Mouse (Mus musculus): ENCODE measurements around the gene Mcl1. TPM values are rescaled to one million over a fixed set of nuclear protein-coding genes. Genes with fewer than 3 reads are reported as not detected.
"Not testable (repeated sequence)": the region's sequence is repeated elsewhere in the genome, so short reads cannot be mapped to it uniquely, and the experiment has no call there.

Mcl1 gene
- polyA plus RNA-seq, 1 experiment from 2014 or later = 41.4 TPM

GRCm38 (mm10) chr3:95651391-95652203 lies 7.0 kb upstream of the Mcl1 start:
- Histone ChIP-seq H3K36me3 (no peaks in the 10 kb centered on the region), H3K4me1 (no peaks in the 10 kb centered on the region), H3K4me2 (no peak overlapping the region), H3K27me3 (replicated peaks) (no peaks in the 10 kb centered on the region), H3K27ac (replicated peaks) (no peak overlapping the region), H3K4me3 (replicated peaks) (no peak overlapping the region), H3K9ac (replicated peaks) (no peak overlapping the region), H3K9me3 (replicated peaks) (no peaks in the 10 kb centered on the region)
- no peak for ATAC-seq (ENCODE audit: low FRiP score)
- 91% methylated on average over 16 of the region's 16 CpGs for WGBS

- Histone ChIP-seq H3K4me3 (replicated peaks) (no peak overlapping the region), H3K9ac (replicated peaks) (no peak overlapping the region), H3K27me3 (replicated peaks) (no peaks in the 10 kb centered on the region), H3K27ac (replicated peaks) (no peak overlapping the region), H3K9me3 (replicated peaks) (no peaks in the 10 kb centered on the region), H3K4me1 (no peaks in the 10 kb centered on the region), H3K36me3 (no peaks in the 10 kb centered on the region), H3K4me2 (no peak overlapping the region)
- WGBS = 67% methylated on average over 7 of the region's 7 CpGs
- no peak for ATAC-seq (ENCODE audit: low FRiP score)
Observed at GRCm38 (mm10) chr3:95652204-95652811, 6.3 kb upstream of the Mcl1 start.

- no peaks in the 10 kb centered on the region for H3K9me3 ChIP-seq (replicated peaks)
- peaks cover 5% of the 10 kb centered on the region for H3K4me1 ChIP-seq
- 35% methylated on average over 6 of the region's 6 CpGs for WGBS
- no peak overlapping the region for H3K4me2 ChIP-seq
- no peak overlapping the region for H3K9ac ChIP-seq (replicated peaks)
- no peaks in the 10 kb centered on the region for H3K27me3 ChIP-seq (replicated peaks)
- no peak for ATAC-seq (ENCODE audit: low FRiP score)
- no peaks in the 10 kb centered on the region for H3K36me3 ChIP-seq
- no peak overlapping the region for H3K4me3 ChIP-seq (replicated peaks)
- H3K27ac ChIP-seq (replicated peaks) = no peak overlapping the region
Observed at GRCm38 (mm10) chr3:95652871-95653270, 5.7 kb upstream of the Mcl1 start.

GRCm38 (mm10) chr3:95653473-95654034 lies 5.0 kb upstream of the Mcl1 start:
- Histone ChIP-seq H3K4me3 (replicated peaks) (no peak overlapping the region), H3K9me3 (replicated peaks) (no peaks in the 10 kb centered on the region), H3K36me3 (no peaks in the 10 kb centered on the region), H3K4me2 (no peak overlapping the region), H3K27me3 (replicated peaks) (no peaks in the 10 kb centered on the region), H3K9ac (replicated peaks) (no peak overlapping the region), H3K4me1 (peaks cover 8% of the 10 kb centered on the region), H3K27ac (replicated peaks) (no peak overlapping the region)
- WGBS = 36% methylated on average over 11 of the region's 11 CpGs
- ATAC-seq (ENCODE audit: low FRiP score) = no peak

- not testable (repeated sequence) for H3K27ac ChIP-seq (replicated peaks); H3K36me3 ChIP-seq; H3K4me3 ChIP-seq (replicated peaks); H3K4me1 ChIP-seq; H3K9ac ChIP-seq (replicated peaks); H3K4me2 ChIP-seq; ATAC-seq (ENCODE audit: low FRiP score); H3K9me3 ChIP-seq (replicated peaks); H3K27me3 ChIP-seq (replicated peaks)
- 90% methylated on average over 3 of the region's 3 CpGs for WGBS
Observed at GRCm38 (mm10) chr3:95654371-95654770, 4.2 kb upstream of the Mcl1 start.

GRCm38 (mm10) chr3:95655437-95655836 lies 3.2 kb upstream of the Mcl1 start:
- Histone ChIP-seq H3K4me3 (replicated peaks) (no peak overlapping the region), H3K36me3 (no peaks in the 10 kb centered on the region), H3K4me1 (peaks cover 11% of the 10 kb centered on the region), H3K27ac (replicated peaks) (no peak overlapping the region), H3K4me2 (no peak overlapping the region), H3K9ac (replicated peaks) (no peak overlapping the region), H3K9me3 (replicated peaks) (no peaks in the 10 kb centered on the region), H3K27me3 (replicated peaks) (no peaks in the 10 kb centered on the region)
- 92% methylated on average over 5 of the region's 5 CpGs for WGBS
- ATAC-seq (ENCODE audit: low FRiP score) = no peak

GRCm38 (mm10) chr3:95657108-95657507 lies 1.5 kb upstream of the Mcl1 start:
- Histone ChIP-seq H3K27me3 (replicated peaks) (no peaks in the 10 kb centered on the region), H3K9me3 (replicated peaks) (no peaks in the 10 kb centered on the region), H3K4me2 (no peak overlapping the region), H3K9ac (replicated peaks) (no peak overlapping the region), H3K27ac (replicated peaks) (0 out of 2 replicates have a peak overlapping the region, but pooled peaks have one; percentile 99), H3K4me3 (replicated peaks) (no peak overlapping the region), H3K4me1 (peaks cover 27% of the 10 kb centered on the region), H3K36me3 (peaks cover 6% of the 10 kb centered on the region)
- 95% methylated on average over 3 of the region's 3 CpGs for WGBS
- no peak for ATAC-seq (ENCODE audit: low FRiP score)

- 87% methylated on average over 3 of the region's 3 CpGs for WGBS
- Histone ChIP-seq H3K4me3 (replicated peaks) (peak overlapping the region; percentile 92), H3K27ac (replicated peaks) (peak overlapping the region; percentile 99), H3K36me3 (peaks cover 10% of the 10 kb centered on the region), H3K9me3 (replicated peaks) (no peaks in the 10 kb centered on the region), H3K4me2 (peak overlapping the region; percentile 67), H3K27me3 (replicated peaks) (no peaks in the 10 kb centered on the region), H3K4me1 (peaks cover 33% of the 10 kb centered on the region), H3K9ac (replicated peaks) (no peak overlapping the region)
- ATAC-seq (ENCODE audit: low FRiP score) = no peak
Observed at GRCm38 (mm10) chr3:95657711-95658110, 877 bp upstream of the Mcl1 start.

- H3K4me2 ChIP-seq = peak overlapping the region; percentile 84
- peaks cover 21% of the 10 kb centered on the region for H3K36me3 ChIP-seq
- no peaks in the 10 kb centered on the region for H3K9me3 ChIP-seq (replicated peaks)
- H3K4me1 ChIP-seq = peaks cover 45% of the 10 kb centered on the region
- H3K4me3 ChIP-seq (replicated peaks) = peak overlapping the region; percentile 92
- H3K9ac ChIP-seq (replicated peaks) = peak overlapping the region; percentile 98
- H3K27ac ChIP-seq (replicated peaks) = peak overlapping the region; percentile 99
- ATAC-seq (ENCODE audit: low FRiP score) = peak; percentile 77
- no peaks in the 10 kb centered on the region for H3K27me3 ChIP-seq (replicated peaks)
- WGBS = under 1% methylated on average over 97 of the region's 113 CpGs
Observed at GRCm38 (mm10) chr3:95658868-95659712, 502 bp downstream of the Mcl1 start.

GRCm38 (mm10) chr3:95659948-95660347 lies 1.4 kb downstream of the Mcl1 start:
- peak overlapping the region; percentile 98 for H3K9ac ChIP-seq (replicated peaks)
- no peaks in the 10 kb centered on the region for H3K9me3 ChIP-seq (replicated peaks)
- H3K27me3 ChIP-seq (replicated peaks) = no peaks in the 10 kb centered on the region
- peak overlapping the region; percentile 99 for H3K27ac ChIP-seq (replicated peaks)
- H3K36me3 ChIP-seq = peaks cover 28% of the 10 kb centered on the region
- H3K4me2 ChIP-seq = peak overlapping the region; percentile 84
- H3K4me1 ChIP-seq = peaks cover 53% of the 10 kb centered on the region
- H3K4me3 ChIP-seq (replicated peaks) = peak overlapping the region; percentile 92
- ATAC-seq (ENCODE audit: low FRiP score) = no peak
- WGBS = 3% methylated on average over 8 of the region's 8 CpGs

GRCm38 (mm10) chr3:95660788-95661478 lies 2.3 kb downstream of the Mcl1 start:
- Histone ChIP-seq H3K4me2 (peak overlapping the region; percentile 84), H3K9me3 (replicated peaks) (no peaks in the 10 kb centered on the region), H3K27ac (replicated peaks) (peak overlapping the region; percentile 99; the same call in 1 of the 2 replicates), H3K36me3 (peaks cover 29% of the 10 kb centered on the region), H3K27me3 (replicated peaks) (no peaks in the 10 kb centered on the region), H3K4me1 (peaks cover 57% of the 10 kb centered on the region), H3K4me3 (replicated peaks) (peak overlapping the region; percentile 92), H3K9ac (replicated peaks) (peak overlapping the region; percentile 98)
- ATAC-seq (ENCODE audit: low FRiP score) = no peak
- WGBS = 44% methylated on average over 2 of the region's 2 CpGs
